Mouse (Mus musculus) brain, adult 2 months (tissue): Measurements from ENCODE around the gene Gm21708.
"Not testable (repeated sequence)": the region's sequence is repeated elsewhere in the genome, so short reads cannot be mapped to it uniquely, and the experiment has no call there.

Experiments used
- DNase-seq: peaks from one replicate; pipeline ENCODE4 v3.0.0; 2011; ENCODE audit warnings: low read depth, low spot score

Gm21708 gene

DNA sequence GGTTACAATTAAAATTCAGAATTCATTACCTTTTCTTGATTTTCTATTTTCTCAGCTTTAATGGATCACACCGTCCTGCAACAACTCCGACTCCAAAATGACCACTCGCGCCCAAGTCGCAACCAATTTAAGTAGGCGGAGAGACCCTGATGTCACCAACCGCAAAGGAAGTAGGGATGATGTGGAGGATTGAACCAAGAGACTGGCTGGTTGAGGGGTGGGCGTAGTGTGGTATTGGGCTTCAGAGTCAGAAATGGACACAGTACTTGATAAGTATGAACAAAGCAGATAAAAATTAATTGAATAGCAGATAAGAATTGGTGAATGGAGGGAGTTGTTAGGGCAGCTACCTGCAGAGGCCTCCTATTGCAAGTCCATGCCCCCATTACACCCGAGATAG is at the start of gene Gm21708, which contains the start of gene Gm21704:
Gene Gm21708, minus strand, starts transcription at position 101 of the 400 bp plus-strand sequence.
Gene Gm21704, minus strand, starts transcription at position 101 of the 400 bp plus-strand sequence.
- DNase-seq: not testable (repeated sequence)
